Mouse (Mus musculus): ENCODE measurements around the gene Cnksr1. TPM values are rescaled to one million over a fixed set of nuclear protein-coding genes. Genes with fewer than 3 reads are reported as not detected.

Cnksr1 gene
- polyA plus RNA-seq, 1 experiment from 2014 or later = 0.61 TPM

- 66% methylated on average over 9 of the region's 9 CpGs for WGBS
- Histone ChIP-seq H3K27me3 (replicated peaks) (no peaks in the 10 kb centered on the region), H3K4me2 (no peak overlapping the region), H3K9ac (no peak overlapping the region), H3K4me1 (replicated peaks) (no peaks in the 10 kb centered on the region), H3K36me3 (no peaks in the 10 kb centered on the region), H3K9me3 (replicated peaks) (peaks cover 13% of the 10 kb centered on the region), H3K4me3 (no peak overlapping the region), H3K27ac (ENCODE audit: poor library complexity, severe bottlenecking) (no peak overlapping the region)
- no peak for ATAC-seq (ENCODE audit: insufficient number of reproducible peaks, low FRiP score)
Measured at GRCm38 (mm10) chr4:134265860-134266585, 27.8 kb upstream of the Cnksr1 start.

GRCm38 (mm10) chr4:134263191-134263590 lies 25.0 kb upstream of the Cnksr1 start:
- H3K9me3 ChIP-seq (replicated peaks) = peaks cover 8% of the 10 kb centered on the region; the same call in 1 of the 2 replicates
- no peak overlapping the region for H3K27ac ChIP-seq (ENCODE audit: poor library complexity, severe bottlenecking)
- H3K4me3 ChIP-seq = no peak overlapping the region
- no peaks in the 10 kb centered on the region for H3K36me3 ChIP-seq
- no peak overlapping the region for H3K9ac ChIP-seq
- H3K4me1 ChIP-seq (replicated peaks) = 0 out of 2 replicates have a peak, but pooled peaks cover under 1% of the 10 kb centered on the region
- WGBS = 25% methylated on average over 6 of the region's 6 CpGs
- no peak for ATAC-seq (ENCODE audit: insufficient number of reproducible peaks, low FRiP score)
- no peak overlapping the region for H3K4me2 ChIP-seq
- no peaks in the 10 kb centered on the region for H3K27me3 ChIP-seq (replicated peaks)

- H3K27me3 ChIP-seq (replicated peaks) = 0 out of 2 replicates have a peak, but pooled peaks cover under 1% of the 10 kb centered on the region
- no peak overlapping the region for H3K9ac ChIP-seq
- H3K4me2 ChIP-seq = no peak overlapping the region
- peaks cover 46% of the 10 kb centered on the region for H3K4me1 ChIP-seq (replicated peaks)
- WGBS = 60% methylated on average over 11 of the region's 11 CpGs
- no peak overlapping the region for H3K27ac ChIP-seq (ENCODE audit: poor library complexity, severe bottlenecking)
- H3K36me3 ChIP-seq = no peaks in the 10 kb centered on the region
- 0 out of 2 replicates have a peak, but pooled peaks cover 4% of the 10 kb centered on the region for H3K9me3 ChIP-seq (replicated peaks)
- ATAC-seq (ENCODE audit: insufficient number of reproducible peaks, low FRiP score) = no peak
- no peak overlapping the region for H3K4me3 ChIP-seq
Measured at GRCm38 (mm10) chr4:134258354-134258753, 20.2 kb upstream of the Cnksr1 start.

- 0 out of 2 replicates have a peak, but pooled peaks cover 4% of the 10 kb centered on the region for H3K9me3 ChIP-seq (replicated peaks)
- 23% methylated on average over 11 of the region's 11 CpGs for WGBS
- H3K36me3 ChIP-seq = no peaks in the 10 kb centered on the region
- no peak for ATAC-seq (ENCODE audit: insufficient number of reproducible peaks, low FRiP score)
- peaks cover 8% of the 10 kb centered on the region for H3K27me3 ChIP-seq (replicated peaks)
- no peak overlapping the region for H3K4me3 ChIP-seq
- 0 out of 2 replicates have a peak overlapping the region, but pooled peaks have one; percentile 32 for H3K27ac ChIP-seq (ENCODE audit: poor library complexity, severe bottlenecking)
- H3K9ac ChIP-seq = 0 out of 2 replicates have a peak overlapping the region, but pooled peaks have one; percentile 0
- peaks cover 53% of the 10 kb centered on the region for H3K4me1 ChIP-seq (replicated peaks)
- peak overlapping the region; percentile 44 for H3K4me2 ChIP-seq
Measured at GRCm38 (mm10) chr4:134257198-134258009, 19.2 kb upstream of the Cnksr1 start.

GRCm38 (mm10) chr4:134256407-134257197 lies 18.4 kb upstream of the Cnksr1 start:
- H3K27ac ChIP-seq (ENCODE audit: poor library complexity, severe bottlenecking) = 0 out of 2 replicates have a peak overlapping the region, but pooled peaks have one; percentile 32
- no peaks in the 10 kb centered on the region for H3K9me3 ChIP-seq (replicated peaks)
- 12% methylated on average over 17 of the region's 19 CpGs for WGBS
- no peaks in the 10 kb centered on the region for H3K36me3 ChIP-seq
- H3K27me3 ChIP-seq (replicated peaks) = peaks cover 16% of the 10 kb centered on the region
- H3K4me3 ChIP-seq = no peak overlapping the region
- H3K4me2 ChIP-seq = peak overlapping the region; percentile 44
- peak overlapping the region; percentile 0; the same call in 1 of the 2 replicates for H3K9ac ChIP-seq
- ATAC-seq (ENCODE audit: insufficient number of reproducible peaks, low FRiP score) = no peak; the same call in 1 of the 2 replicates
- peaks cover 61% of the 10 kb centered on the region for H3K4me1 ChIP-seq (replicated peaks)

- peaks cover 69% of the 10 kb centered on the region for H3K4me1 ChIP-seq (replicated peaks)
- H3K4me3 ChIP-seq = no peak overlapping the region
- peaks cover 23% of the 10 kb centered on the region for H3K27me3 ChIP-seq (replicated peaks)
- no peak overlapping the region for H3K4me2 ChIP-seq
- 0 out of 2 replicates have a peak overlapping the region, but pooled peaks have one; percentile 0 for H3K27ac ChIP-seq (ENCODE audit: poor library complexity, severe bottlenecking)
- H3K9ac ChIP-seq = no peak overlapping the region
- no peaks in the 10 kb centered on the region for H3K9me3 ChIP-seq (replicated peaks)
- 33% methylated on average over 4 of the region's 4 CpGs for WGBS
- no peak for ATAC-seq (ENCODE audit: insufficient number of reproducible peaks, low FRiP score)
- no peaks in the 10 kb centered on the region for H3K36me3 ChIP-seq
Measured at GRCm38 (mm10) chr4:134255854-134256253, 17.7 kb upstream of the Cnksr1 start.

- Histone ChIP-seq H3K27ac (ENCODE audit: poor library complexity, severe bottlenecking) (no peak overlapping the region), H3K4me2 (no peak overlapping the region), H3K4me1 (replicated peaks) (peaks cover 79% of the 10 kb centered on the region)
Measured at GRCm38 (mm10) chr4:134254835-134255234, 16.6 kb upstream of the Cnksr1 start.

GRCm38 (mm10) chr4:134253722-134254324 lies 15.6 kb upstream of the Cnksr1 start, which contains the start of gene Grrp1:
Gene Grrp1, minus strand, starts transcription at chr4:134254106.
- ATAC-seq (ENCODE audit: insufficient number of reproducible peaks, low FRiP score) = no peak
- H3K27me3 ChIP-seq (replicated peaks) = peaks cover 35% of the 10 kb centered on the region
- WGBS = 2% methylated on average over 13 of the region's 13 CpGs

More at GRCm38 (mm10) chr4:134254835-134255234, 16.6 kb upstream of the Cnksr1 start:
- Histone ChIP-seq H3K36me3 (no peaks in the 10 kb centered on the region), H3K27me3 (replicated peaks) (peaks cover 30% of the 10 kb centered on the region), H3K9ac (no peak overlapping the region), H3K9me3 (replicated peaks) (no peaks in the 10 kb centered on the region), H3K4me3 (no peak overlapping the region)
- no peak for ATAC-seq (ENCODE audit: insufficient number of reproducible peaks, low FRiP score)
- WGBS = 53% methylated on average over 3 of the region's 3 CpGs

GRCm38 (mm10) chr4:134252911-134253721 lies 14.9 kb upstream of the Cnksr1 start:
- H3K4me2 ChIP-seq = peak overlapping the region; percentile 97
- no peak for ATAC-seq (ENCODE audit: insufficient number of reproducible peaks, low FRiP score)
- no peaks in the 10 kb centered on the region for H3K36me3 ChIP-seq
- peaks cover 82% of the 10 kb centered on the region for H3K4me1 ChIP-seq (replicated peaks)
- WGBS = 19% methylated on average over 15 of the region's 15 CpGs
- peaks cover 42% of the 10 kb centered on the region for H3K27me3 ChIP-seq (replicated peaks)
- no peaks in the 10 kb centered on the region for H3K9me3 ChIP-seq (replicated peaks)
- H3K27ac ChIP-seq (ENCODE audit: poor library complexity, severe bottlenecking) = peak overlapping the region; percentile 50
- peak overlapping the region; percentile 67 for H3K9ac ChIP-seq
- H3K4me3 ChIP-seq = peak overlapping the region; percentile 54

More at GRCm38 (mm10) chr4:134253722-134254324, 15.6 kb upstream of the Cnksr1 start, which contains the start of gene Grrp1:
- H3K4me1 ChIP-seq (replicated peaks) = peaks cover 83% of the 10 kb centered on the region
- peak within 1 kb of the TSS; percentile 54 for H3K4me3 ChIP-seq
- H3K27ac ChIP-seq (ENCODE audit: poor library complexity, severe bottlenecking) = peak within 1 kb of the TSS; percentile 50
- H3K36me3 ChIP-seq = no peaks in the 10 kb centered on the region
- H3K9me3 ChIP-seq (replicated peaks) = no peaks in the 10 kb centered on the region
- H3K4me2 ChIP-seq = peak within 1 kb of the TSS; percentile 97
- H3K9ac ChIP-seq = peak within 1 kb of the TSS; percentile 67

All from heart, embryonic 12.5 days (tissue).